Mouse (Mus musculus) ovary, postnatal 14 days (tissue): Measurements from ENCODE around the gene Itpr2.

Experiments used
- DNase-seq: peaks from one replicate; pipeline ENCODE4 v3.0.0; 2022; ENCODE audit warnings: low spot score

Gene Itpr2

GRCm38 (mm10) chr6:146347568-146347967 lies 154.5 kb downstream of the Itpr2 start:
- no peak for DNase-seq

GRCm38 (mm10) chr6:146346545-146347195 lies 155.4 kb downstream of the Itpr2 start:
- no peak for DNase-seq

- no peak for DNase-seq
Measured at GRCm38 (mm10) chr6:146344732-146345131, 157.3 kb downstream of the Itpr2 start.

GRCm38 (mm10) chr6:146343671-146344384 lies 158.2 kb downstream of the Itpr2 start:
- no peak for DNase-seq

GRCm38 (mm10) chr6:146342995-146343394 lies 159.0 kb downstream of the Itpr2 start:
- DNase-seq: no peak

- no peak for DNase-seq
Measured at GRCm38 (mm10) chr6:146341934-146342333, 160.1 kb downstream of the Itpr2 start.

GRCm38 (mm10) chr6:146341413-146341812 lies 160.6 kb downstream of the Itpr2 start:
- no peak for DNase-seq

- no peak for DNase-seq
Measured at GRCm38 (mm10) chr6:146340951-146341350, 161.1 kb downstream of the Itpr2 start.

- peak; percentile 42 for DNase-seq
Measured at GRCm38 (mm10) chr6:146339779-146340178, 162.2 kb downstream of the Itpr2 start.

- DNase-seq: no peak
Measured at GRCm38 (mm10) chr6:146337237-146337636, 164.8 kb downstream of the Itpr2 start.

- DNase-seq: no peak
Measured at GRCm38 (mm10) chr6:146335191-146335590, 166.8 kb downstream of the Itpr2 start.

- no peak for DNase-seq
Measured at GRCm38 (mm10) chr6:146333506-146333905, 168.5 kb downstream of the Itpr2 start.

- no peak for DNase-seq
Measured at GRCm38 (mm10) chr6:146331017-146331669, 170.9 kb downstream of the Itpr2 start.

- DNase-seq: no peak
Measured at GRCm38 (mm10) chr6:146329079-146329478, 172.9 kb downstream of the Itpr2 start.

- no peak for DNase-seq
Measured at GRCm38 (mm10) chr6:146326631-146327030, 175.4 kb downstream of the Itpr2 start.

- no peak for DNase-seq
Measured at GRCm38 (mm10) chr6:146324541-146325204, 177.3 kb downstream of the Itpr2 start.

GRCm38 (mm10) chr6:146322555-146322954 lies 179.5 kb downstream of the Itpr2 start:
- DNase-seq: no peak

- no peak for DNase-seq
Measured at GRCm38 (mm10) chr6:146321951-146322350, 180.1 kb downstream of the Itpr2 start.

GRCm38 (mm10) chr6:146316415-146316814 lies 185.6 kb downstream of the Itpr2 start:
- no peak for DNase-seq

- no peak for DNase-seq
Measured at GRCm38 (mm10) chr6:146315153-146315552, 186.9 kb downstream of the Itpr2 start.

GRCm38 (mm10) chr6:146314304-146314703 lies 187.7 kb downstream of the Itpr2 start:
- DNase-seq: no peak

- DNase-seq: no peak
Measured at GRCm38 (mm10) chr6:146313396-146313795, 188.6 kb downstream of the Itpr2 start.

GRCm38 (mm10) chr6:146310210-146310609 lies 191.8 kb downstream of the Itpr2 start:
- no peak for DNase-seq
